Mouse (Mus musculus) heart, adult 2 months (tissue): ENCODE data around the gene Parp12.

Source experiments
- EP300 ChIP-seq: fragments of 200-500 bp; IDR thresholded peaks from 2 replicates; pipeline ENCODE4 v1.6.1; 2011; ENCODE audit warnings: low read depth, low read length, control low read depth; ENCODE audit not compliant: insufficient read depth
- POLR2A ChIP-seq: fragments of 200-500 bp; IDR thresholded peaks from 2 replicates; pipeline ENCODE4 v1.6.1; 2011; ENCODE audit warnings: mild to moderate bottlenecking, low read depth, low read length, control low read depth; ENCODE audit not compliant: insufficient read depth

DNA sequence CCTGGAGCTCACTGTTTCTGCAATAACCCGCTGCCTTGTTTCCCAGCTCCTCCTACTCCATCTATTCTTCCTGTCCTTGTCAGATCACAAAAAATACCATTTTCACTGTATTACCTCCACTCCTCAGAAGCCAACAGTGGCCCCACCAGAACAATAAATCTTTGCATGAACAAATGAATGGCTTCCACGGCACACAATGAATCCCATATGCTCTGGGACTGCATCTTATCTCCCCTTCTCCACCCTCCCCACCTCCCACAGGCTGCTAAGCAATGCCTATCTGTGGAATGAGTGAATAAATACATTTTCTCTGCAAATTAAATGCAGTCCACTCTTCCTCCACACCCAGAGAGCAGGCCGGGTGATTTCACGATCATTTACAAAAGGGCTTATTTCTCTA is 57.0 kb downstream of the Parp12 start:
- TF ChIP-seq EP300 (no peak), POLR2A (no peak)
